Mouse (Mus musculus): ENCODE results near the gene Lpp.

GRCm38 (mm10) chr16:24846141-24846540 lies 452.8 kb downstream of the Lpp start:
- TF ChIP-seq POLR2A (IDR thresholded peaks at IDR 0.05; ENCODE audit: control insufficient read depth, low read depth, low read length) (no peak), CTCF (IDR thresholded peaks at IDR 0.05; ENCODE audit: control insufficient read depth, insufficient read depth, insufficient replicate concordance, low read depth, low read length) (no peak)

Measured in testis, adult 2 months (tissue).